Mouse (Mus musculus) lung, embryonic 14.5 days (tissue): Measurements from ENCODE around the gene Glul. TPM values are rescaled to one million over a fixed set of nuclear protein-coding genes. Genes with fewer than 3 reads are reported as not detected.

ENCODE experiments used
- ATAC-seq: fragments of 200-750 bp; cut with Nextera tagmentation; 2 replicates; pipeline ENCODE4 v1.8.0; 2017; ENCODE audit warnings: mild to moderate bottlenecking, moderate TSS enrichment, moderate library complexity; ENCODE audit not compliant: insufficient read depth
- DNase-seq: peaks from one replicate; pipeline ENCODE4 v3.0.0-alpha.2; 2015
- H3K27ac ChIP-seq: fragments of 300-500 bp; sonication (generic); 2 replicates; pipeline ENCODE4 v1.5.1; 2014; ENCODE audit warnings: low read depth, mild to moderate bottlenecking, moderate library complexity
- H3K27me3 ChIP-seq: fragments of 300-500 bp; sonication (generic); 2 replicates; pipeline ENCODE4 v1.6.1; 2014; ENCODE audit warnings: low read length, control low read depth; ENCODE audit not compliant: insufficient read depth
- H3K36me3 ChIP-seq: fragments of 300-500 bp; sonication (generic); 2 replicates; pipeline ENCODE4 v1.6.1; 2014; ENCODE audit warnings: control low read depth; ENCODE audit not compliant: insufficient read depth
- H3K4me1 ChIP-seq: fragments of 300-500 bp; sonication (generic); 2 replicates; pipeline ENCODE4 v1.6.1; 2014; ENCODE audit warnings: antibody characterized with exemption, control low read depth; ENCODE audit not compliant: insufficient read depth
- H3K4me2 ChIP-seq: fragments of 300-500 bp; sonication (generic); 2 replicates; pipeline ENCODE4 v1.6.1; 2014; ENCODE audit warnings: mild to moderate bottlenecking
- H3K4me3 ChIP-seq: fragments of 300-500 bp; sonication (generic); 2 replicates; pipeline ENCODE4 v1.5.1; 2014; ENCODE audit warnings: low read depth, low read length
- H3K9ac ChIP-seq: fragments of 300-500 bp; sonication (generic); 2 replicates; pipeline ENCODE4 v1.6.1; 2014
- H3K9me3 ChIP-seq: fragments of 300-500 bp; sonication (generic); 2 replicates; pipeline ENCODE4 v1.6.1; 2016; ENCODE audit warnings: low read depth, low read length, control low read depth
- CTCF ChIP-seq: IDR thresholded peaks from 2 replicates; pipeline ENCODE4 v1.5.1; 2016; ENCODE audit warnings: antibody characterized with exemption, low read depth
- WGBS: fragments of 180-500 bp; shearing (Covaris S2); extraction: QIAGEN DNeasy Blood & Tissue Kit; methylation state at CpG from one replicate; pipeline ENCODE4 v1.1.7; 2014; 5-methylcytosine and 5-hydroxymethylcytosine counted together
- polyA plus RNA-seq: library from polyadenylated mRNA; unstranded; fragments of >200 nt; fragmentation: Nextera tagmentation; extraction: Ambion mirVana; gene quantifications from 2 replicates; pipeline ENCODE4 v1.2.1, GENCODE M21; 2014

Gene Glul
- polyA plus RNA-seq, 1 experiment from 2014 or later = 90.6 TPM

DNA sequence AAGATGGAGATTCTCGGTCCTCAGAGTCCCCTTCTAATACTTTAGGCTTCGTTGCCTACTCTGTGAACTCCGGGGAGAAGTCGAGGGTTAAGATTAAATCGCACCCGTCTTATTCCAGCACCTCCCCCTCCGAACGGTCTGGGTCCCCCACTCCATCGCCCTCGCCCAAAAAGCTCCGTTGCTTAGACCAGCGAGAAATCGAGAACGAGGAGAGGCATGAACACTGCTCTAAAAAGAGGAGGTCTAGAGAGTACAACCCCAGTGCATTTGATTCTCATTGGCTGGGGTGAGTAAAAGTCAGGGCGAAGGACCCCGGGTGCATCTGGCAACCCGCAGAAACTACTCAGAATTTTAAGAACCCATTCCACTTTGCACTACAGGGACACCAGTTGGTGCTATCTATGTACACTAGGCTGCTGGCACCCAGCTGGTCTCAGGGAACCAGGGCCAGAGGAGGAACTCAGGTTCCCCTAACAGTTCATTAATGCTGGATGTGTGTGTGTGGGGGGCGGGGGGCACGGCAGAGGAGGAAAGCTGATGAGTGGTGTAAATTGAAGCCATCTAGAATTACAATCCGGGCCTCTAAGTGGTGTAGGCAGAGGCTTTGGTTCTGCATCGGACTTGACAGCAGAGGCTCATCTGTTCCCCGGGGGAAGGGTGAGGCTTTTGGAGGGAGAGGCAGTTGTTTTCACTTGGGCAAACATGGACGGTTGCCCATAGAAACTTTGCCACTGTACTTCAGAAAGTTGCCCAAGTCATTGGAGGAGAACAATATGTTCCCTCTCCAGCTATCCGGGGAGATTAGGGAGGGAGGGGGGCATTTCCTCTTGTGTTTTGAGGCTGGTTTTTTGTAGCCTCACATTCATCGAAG is 1.4 kb downstream of the Glul start:
- no peak for ATAC-seq
- peak overlapping the region; percentile 88 for H3K4me2 ChIP-seq
- DNase-seq = peak; percentile 61
- no peak for TF ChIP-seq CTCF
- 2% methylated on average over 25 of the region's 25 CpGs for WGBS
- H3K27ac ChIP-seq = peak overlapping the region; percentile 96
- 0 out of 2 replicates have a peak, but pooled peaks cover 4% of the 10 kb centered on the region for H3K4me1 ChIP-seq
- peak overlapping the region; percentile 83 for H3K9ac ChIP-seq
- no peaks in the 10 kb centered on the region for H3K9me3 ChIP-seq
- H3K4me3 ChIP-seq = peak overlapping the region; percentile 82
- H3K36me3 ChIP-seq = peaks cover 34% of the 10 kb centered on the region
- no peaks in the 10 kb centered on the region for H3K27me3 ChIP-seq

DNA sequence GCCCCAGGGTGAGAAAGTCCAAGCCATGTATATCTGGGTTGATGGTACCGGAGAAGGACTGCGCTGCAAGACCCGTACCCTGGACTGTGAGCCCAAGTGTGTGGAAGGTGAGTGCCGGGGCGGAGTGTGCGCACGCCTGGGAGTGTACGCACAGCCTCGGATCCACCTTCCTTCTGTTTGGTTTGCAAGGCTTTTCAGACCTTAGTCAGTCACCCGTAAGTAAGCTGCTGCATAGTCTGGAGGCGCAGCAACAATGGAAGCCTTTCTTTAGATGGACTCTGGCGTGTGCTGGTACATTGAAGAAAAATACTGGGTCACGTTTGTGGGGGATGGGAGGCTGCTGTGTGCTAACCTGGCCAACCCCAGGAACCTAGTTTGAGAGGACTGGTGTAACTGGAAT is 3.3 kb downstream of the Glul start:
- Histone ChIP-seq H3K4me2 (no peak overlapping the region), H3K27me3 (no peaks in the 10 kb centered on the region), H3K27ac (no peak overlapping the region), H3K4me1 (0 out of 2 replicates have a peak, but pooled peaks cover 4% of the 10 kb centered on the region), H3K36me3 (peaks cover 54% of the 10 kb centered on the region), H3K9me3 (no peaks in the 10 kb centered on the region), H3K9ac (no peak overlapping the region), H3K4me3 (no peak overlapping the region)
- DNase-seq (no peak), ATAC-seq (no peak)
- WGBS = 88% methylated on average over 13 of the region's 13 CpGs
- no peak for TF ChIP-seq CTCF

DNA sequence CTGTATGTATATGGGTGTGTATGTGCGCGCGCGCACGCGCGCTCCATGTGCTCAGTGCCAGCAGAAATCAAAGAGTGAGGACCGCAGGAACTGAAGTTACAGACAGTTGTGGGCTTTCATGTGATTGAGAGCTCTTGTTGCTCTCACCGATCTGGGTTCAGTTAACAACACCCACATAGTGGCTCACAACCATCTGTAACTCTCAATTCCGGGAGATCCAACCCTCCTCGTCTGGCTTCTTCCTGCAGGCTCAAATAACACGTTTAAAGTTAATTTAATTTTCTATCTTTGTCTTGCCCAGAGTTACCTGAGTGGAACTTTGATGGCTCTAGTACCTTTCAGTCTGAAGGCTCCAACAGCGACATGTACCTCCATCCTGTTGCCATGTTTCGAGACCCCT is 4.5 kb downstream of the Glul start:
- 94% methylated on average over 14 of the region's 14 CpGs for WGBS
- Histone ChIP-seq H3K4me2 (no peak overlapping the region), H3K27ac (no peak overlapping the region), H3K27me3 (no peaks in the 10 kb centered on the region), H3K36me3 (peaks cover 63% of the 10 kb centered on the region), H3K4me3 (no peak overlapping the region), H3K9me3 (no peaks in the 10 kb centered on the region), H3K9ac (no peak overlapping the region), H3K4me1 (0 out of 2 replicates have a peak, but pooled peaks cover 4% of the 10 kb centered on the region)
- DNase-seq = no peak
- no peak for TF ChIP-seq CTCF
- ATAC-seq = no peak

DNA sequence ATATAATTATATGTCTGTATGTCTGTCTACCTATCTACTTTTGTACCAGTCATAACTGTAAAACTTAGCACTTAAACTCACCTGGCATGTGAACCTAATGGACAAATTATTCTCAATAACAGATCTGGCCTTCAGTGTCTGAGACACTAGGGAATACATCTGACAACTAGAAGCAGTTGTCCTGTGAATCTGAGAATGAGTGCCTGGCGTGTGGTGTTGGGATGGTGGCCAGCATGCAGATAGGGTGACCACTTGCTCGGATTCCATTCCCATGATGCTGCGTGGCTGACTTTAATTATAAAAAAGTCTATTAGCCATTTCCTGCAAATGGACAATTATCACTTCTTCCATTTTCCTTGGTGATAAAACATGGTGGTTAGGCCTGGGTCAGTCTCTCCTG is 6.1 kb downstream of the Glul start:
- DNase-seq (no peak), ATAC-seq (no peak)
- Histone ChIP-seq H3K9ac (no peak overlapping the region), H3K27me3 (no peaks in the 10 kb centered on the region), H3K4me2 (no peak overlapping the region), H3K4me3 (no peak overlapping the region), H3K9me3 (no peaks in the 10 kb centered on the region), H3K4me1 (0 out of 2 replicates have a peak, but pooled peaks cover 4% of the 10 kb centered on the region), H3K36me3 (peaks cover 73% of the 10 kb centered on the region), H3K27ac (no peak overlapping the region)
- WGBS = 94% methylated on average over 3 of the region's 3 CpGs
- no peak for TF ChIP-seq CTCF

DNA sequence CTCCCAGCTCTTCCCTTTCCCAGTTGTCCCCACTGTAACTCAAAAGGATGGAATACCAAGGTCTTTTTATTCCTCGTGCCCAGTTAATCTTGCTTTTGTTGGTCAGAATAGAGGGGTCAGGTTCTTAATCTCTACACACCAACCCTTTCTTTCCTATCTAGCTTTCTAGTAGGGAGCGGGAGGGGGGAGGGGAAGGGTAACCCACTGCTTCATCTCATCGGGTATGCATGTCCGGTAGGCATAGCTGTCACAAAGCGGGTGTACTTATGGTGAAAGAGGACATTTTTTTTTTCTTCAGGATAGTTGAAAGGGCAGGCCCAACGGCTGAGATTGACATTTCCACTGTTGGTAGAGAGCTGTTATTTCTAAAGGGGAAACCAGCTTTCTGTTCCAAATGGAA is 8.5 kb downstream of the Glul start:
- Histone ChIP-seq H3K9ac (no peak overlapping the region), H3K36me3 (peaks cover 67% of the 10 kb centered on the region), H3K27me3 (no peaks in the 10 kb centered on the region), H3K4me3 (no peak overlapping the region), H3K4me1 (no peaks in the 10 kb centered on the region), H3K4me2 (no peak overlapping the region), H3K27ac (no peak overlapping the region), H3K9me3 (no peaks in the 10 kb centered on the region)
- ATAC-seq (no peak), DNase-seq (no peak)
- WGBS = 82% methylated on average over 6 of the region's 6 CpGs
- TF ChIP-seq CTCF = no peak

DNA sequence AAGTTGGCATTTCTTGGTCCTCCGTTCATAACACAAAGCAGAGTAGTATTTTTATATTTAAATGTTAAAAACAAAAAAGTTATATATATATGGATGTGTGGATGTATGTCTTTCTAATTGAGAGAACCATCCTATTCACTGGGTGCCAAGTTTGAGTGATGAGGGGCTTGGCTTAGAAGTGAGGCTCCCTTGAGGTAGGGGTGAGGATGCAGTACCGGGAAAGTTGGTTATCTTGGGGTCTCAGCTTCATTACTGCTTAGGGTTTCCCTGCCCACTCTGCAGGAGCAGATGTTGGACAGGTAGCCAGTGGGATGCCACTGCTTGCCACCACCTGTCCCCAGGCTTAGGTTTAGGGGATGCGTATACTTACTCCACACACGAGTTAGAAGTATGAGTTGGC is 9.0 kb downstream of the Glul start:
- H3K36me3 ChIP-seq = peaks cover 62% of the 10 kb centered on the region
- TF ChIP-seq CTCF = no peak
- H3K27ac ChIP-seq = no peak overlapping the region
- no peak overlapping the region for H3K4me2 ChIP-seq
- H3K9ac ChIP-seq = no peak overlapping the region
- no peak for DNase-seq
- WGBS = 76% methylated on average over 4 of the region's 4 CpGs
- H3K4me1 ChIP-seq = no peaks in the 10 kb centered on the region
- H3K9me3 ChIP-seq = no peaks in the 10 kb centered on the region
- H3K4me3 ChIP-seq = no peak overlapping the region
- H3K27me3 ChIP-seq = no peaks in the 10 kb centered on the region
- ATAC-seq = peak; percentile 29; the same call in 1 of the 2 replicates

DNA sequence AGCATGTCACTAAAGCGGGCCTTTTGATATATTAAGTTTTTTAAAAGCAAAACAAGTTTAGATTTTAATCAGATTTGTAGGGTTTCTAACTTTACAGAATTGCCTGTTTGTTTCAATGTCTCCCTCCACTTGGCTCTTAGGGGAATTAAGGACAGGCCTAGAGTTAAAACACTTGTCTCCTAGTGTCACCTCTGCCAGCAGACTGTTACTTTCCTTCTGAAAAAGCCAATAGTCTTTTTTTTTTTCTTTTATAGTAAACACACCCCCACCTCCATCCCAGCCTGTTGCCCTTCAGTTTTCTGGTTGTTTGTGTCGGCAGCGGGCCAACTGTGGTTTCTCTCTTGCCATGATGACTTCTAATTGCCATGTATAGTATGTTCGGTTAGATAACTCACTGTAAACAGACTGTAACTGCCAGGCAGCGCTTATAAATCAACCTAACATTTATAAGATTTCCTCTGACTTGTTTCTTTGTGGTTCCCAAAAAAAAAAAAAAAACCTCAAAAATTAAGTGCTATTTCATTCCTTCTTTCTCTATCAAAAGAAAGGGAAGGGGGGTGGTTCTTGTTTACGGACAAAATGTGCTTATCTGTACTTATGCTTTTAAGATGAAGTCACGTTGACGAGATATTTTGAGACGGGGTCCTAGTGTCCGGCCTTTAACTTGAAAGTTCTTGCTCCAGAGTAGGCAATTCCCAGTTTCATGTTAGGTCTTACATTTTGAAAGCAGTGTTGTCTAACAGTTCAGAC is 9.6 kb downstream of the Glul start:
- DNase-seq (peak; percentile 87), ATAC-seq (peak; percentile 76)
- Histone ChIP-seq H3K36me3 (peaks cover 55% of the 10 kb centered on the region), H3K9ac (no peak overlapping the region), H3K27ac (peak overlapping the region; percentile 21; the same call in 1 of the 2 replicates), H3K4me1 (no peaks in the 10 kb centered on the region), H3K27me3 (no peaks in the 10 kb centered on the region), H3K4me3 (no peak overlapping the region), H3K9me3 (no peaks in the 10 kb centered on the region), H3K4me2 (no peak overlapping the region)
- 45% methylated on average over 10 of the region's 10 CpGs for WGBS
- TF ChIP-seq CTCF = no peak
